Mouse (Mus musculus) kidney, adult 11 months (tissue): ENCODE results near the gene Tada2b.

Experiments used
- DNase-seq: peaks from one replicate; pipeline ENCODE4 v3.0.0; 2022

Gene Tada2b

DNA sequence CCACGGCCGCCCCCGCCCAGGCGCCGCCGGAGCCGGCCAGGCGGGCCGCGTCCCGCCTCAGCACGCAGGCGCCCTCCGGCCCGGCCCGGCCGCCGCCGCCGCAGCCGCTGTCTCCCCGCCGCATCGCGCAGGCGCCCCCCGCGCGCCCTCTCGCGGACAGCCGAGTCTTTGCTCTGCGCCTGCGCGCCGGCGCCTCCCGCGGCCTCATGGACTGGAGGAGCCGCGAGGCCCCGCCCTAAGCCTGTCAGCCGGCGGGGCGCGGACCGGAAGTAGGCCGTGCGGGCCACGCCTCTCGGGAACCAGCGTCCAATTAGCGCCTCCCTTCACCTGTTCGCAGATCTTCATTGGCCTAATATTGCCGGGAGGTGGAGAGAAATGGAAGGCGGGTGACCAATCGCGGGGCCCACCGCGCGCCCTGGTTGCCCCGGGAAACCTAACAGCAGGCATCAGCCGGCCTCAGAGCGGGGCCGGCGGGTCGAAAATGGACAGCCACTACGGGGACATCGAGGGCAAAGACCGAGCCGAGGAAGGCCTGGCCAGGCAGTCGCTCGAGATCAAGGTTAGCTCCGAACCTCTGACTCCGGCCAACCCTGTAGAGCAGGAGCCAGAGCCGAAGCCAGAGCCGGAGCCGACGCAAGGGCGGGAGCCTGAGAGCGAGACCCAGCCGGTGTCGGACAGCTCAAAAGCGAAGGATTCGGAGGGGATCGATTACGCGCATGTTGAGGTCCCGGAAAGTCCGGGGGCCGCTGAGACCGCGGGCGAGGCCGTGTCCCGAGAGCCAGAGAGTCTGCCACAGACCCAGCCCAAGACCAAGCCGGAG lies at the start of gene Tada2b, which contains the start of gene Ccdc96:
Tada2b (minus strand) TSS at position 115 of the 820 bp plus-strand sequence.
Ccdc96 (plus strand) TSS at position 418 of the 820 bp plus-strand sequence.
- DNase-seq, result peak; percentile 99

DNA sequence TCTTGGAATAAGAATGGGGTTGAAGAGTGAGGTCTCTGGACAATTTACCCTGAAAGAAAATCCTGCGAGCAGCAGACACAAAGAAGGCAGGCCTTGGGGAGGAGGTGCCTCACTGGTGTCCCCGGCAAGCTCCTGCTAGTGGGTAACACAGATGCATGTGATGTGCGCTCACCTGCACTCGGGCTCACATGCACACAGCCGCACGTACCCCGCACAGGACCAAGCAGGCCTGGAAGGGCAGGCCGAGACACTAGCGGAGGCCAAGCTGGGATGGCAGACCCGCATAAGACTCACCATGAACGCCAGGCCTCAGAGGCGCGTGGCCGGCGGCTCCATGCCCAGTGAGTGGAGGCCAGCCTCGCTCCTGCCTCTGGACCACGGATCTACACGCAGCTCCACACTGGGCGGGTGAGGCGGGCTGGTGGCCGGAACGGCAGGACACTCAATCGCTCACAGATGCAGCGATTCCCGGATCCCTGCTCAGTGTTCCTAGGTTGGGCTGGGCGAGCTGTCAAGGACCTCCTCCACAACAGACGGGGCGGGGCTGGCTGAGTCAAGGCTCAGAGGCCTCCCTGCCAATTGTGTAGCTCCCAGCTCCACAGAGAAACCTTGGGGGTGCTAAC lies 46.2 kb upstream of the Tada2b start:
- peak; percentile 94 for DNase-seq

DNA sequence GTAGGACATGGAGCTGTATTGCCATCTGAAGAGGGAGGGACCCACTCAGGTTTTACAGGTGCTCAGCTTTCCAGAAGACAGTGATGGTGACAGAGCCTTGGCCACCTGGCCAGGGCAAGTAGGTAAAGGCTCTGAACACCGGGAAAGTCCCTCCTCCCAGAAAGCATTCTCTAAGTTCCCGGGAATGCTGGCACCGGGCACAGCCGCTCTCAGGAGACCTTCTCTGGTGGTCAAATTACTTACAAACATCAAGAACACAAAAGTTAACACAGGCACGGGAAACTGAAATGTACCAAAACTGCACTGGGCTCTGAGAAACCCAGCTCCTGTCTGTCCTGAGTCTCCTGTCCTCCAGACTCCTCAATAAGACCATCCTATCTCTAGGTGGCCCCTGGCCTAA lies 45.6 kb upstream of the Tada2b start:
- DNase-seq, result no peak

DNA sequence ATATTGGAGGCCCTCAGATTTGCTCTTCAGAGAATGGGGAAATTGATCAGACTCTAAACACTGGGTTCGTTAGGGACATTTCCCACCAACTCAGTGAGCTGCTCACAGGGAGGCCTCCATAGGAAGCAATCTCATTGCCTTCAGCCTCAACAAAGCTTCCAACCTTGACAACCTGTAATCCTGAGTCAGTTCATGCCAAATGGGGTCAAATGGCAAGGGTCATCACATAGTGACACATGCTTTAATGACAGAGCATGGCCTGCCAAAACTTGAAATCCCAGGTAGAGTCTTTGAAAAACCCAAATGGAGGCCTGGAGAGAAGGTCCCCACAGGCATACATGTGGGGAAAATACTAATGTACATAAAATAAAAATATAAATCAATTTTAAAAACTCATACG lies 42.8 kb upstream of the Tada2b start:
- no peak for DNase-seq

DNA sequence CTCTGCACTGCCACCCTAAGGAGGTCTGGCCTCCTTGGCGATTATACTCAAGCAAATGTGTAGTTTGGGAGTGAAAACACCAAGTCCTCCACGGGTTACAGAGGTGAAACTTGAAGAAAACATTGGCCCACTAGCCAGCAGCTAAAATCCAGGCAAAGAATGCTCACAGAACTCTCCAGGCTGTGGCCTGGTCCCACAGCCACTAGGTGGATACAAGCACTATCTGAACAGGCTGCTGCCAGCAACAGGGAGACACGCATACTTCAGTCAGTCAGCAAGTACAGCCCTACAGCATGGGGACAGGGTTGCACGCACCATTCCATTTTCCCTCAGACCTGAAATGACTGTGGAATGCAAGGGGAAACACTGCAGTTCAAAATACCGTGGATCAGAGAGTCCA lies 42.2 kb upstream of the Tada2b start:
- no peak for DNase-seq

DNA sequence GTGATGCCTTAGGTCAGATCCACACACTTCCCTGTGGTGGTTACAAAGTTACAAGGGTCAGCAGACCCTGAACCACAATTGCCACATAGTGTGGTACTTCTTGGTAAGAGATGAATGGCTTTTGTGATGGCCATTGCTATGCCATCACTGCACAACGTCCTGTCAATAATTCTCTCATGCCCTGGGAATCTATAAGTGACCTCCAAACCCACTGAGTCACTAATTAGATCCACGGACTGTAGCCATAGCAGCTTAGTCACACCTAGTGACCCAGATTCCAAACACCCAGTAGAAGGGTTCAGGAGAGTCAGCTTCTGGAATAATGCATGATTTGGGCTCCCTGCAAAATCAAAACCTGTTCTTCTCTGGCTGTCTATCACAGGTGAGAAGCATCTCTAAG lies 41.1 kb upstream of the Tada2b start:
- no peak for DNase-seq

DNA sequence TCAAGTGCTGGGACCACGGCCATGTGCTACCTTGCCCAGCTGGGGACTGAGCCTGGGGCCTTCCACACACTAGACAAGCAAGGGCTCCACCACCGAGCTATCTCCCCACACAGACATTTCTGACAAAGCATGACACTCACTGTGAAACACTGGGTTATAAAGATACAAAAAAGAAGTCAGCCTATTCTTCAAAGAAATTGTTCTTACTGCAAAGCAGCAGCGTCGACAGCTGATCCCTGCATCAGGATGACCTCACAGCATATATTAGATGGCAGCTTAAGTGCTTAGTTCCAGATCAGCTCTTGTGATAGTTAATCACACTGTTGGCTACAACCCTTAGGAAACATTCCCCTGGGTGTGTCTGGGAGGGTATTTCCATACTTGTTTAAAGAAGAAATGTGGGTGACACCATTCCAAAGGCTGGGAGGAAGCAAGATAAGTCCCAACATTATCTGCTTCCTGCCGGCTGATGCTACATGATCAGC lies 39.2 kb upstream of the Tada2b start:
- no peak for DNase-seq

DNA sequence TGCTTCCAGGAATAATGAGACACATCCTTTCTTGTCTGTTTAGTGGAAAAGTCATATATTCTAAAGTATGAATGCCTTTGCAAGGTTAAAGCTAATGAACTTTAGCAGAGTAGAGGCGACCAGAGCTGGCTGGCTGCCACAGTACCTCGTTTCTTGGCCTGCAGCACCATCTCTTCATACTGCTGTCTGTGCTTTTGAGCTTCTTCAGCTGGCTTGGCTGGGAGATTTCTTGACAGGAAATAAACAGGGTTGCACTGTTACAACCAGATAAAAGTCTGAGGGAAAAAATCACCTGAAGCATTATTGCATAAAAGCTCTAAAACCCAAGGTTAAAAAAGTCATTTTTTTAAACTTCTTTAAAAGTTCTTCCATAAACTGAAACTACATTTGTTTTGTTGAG lies 38.7 kb upstream of the Tada2b start:
- peak; percentile 39 for DNase-seq

DNA sequence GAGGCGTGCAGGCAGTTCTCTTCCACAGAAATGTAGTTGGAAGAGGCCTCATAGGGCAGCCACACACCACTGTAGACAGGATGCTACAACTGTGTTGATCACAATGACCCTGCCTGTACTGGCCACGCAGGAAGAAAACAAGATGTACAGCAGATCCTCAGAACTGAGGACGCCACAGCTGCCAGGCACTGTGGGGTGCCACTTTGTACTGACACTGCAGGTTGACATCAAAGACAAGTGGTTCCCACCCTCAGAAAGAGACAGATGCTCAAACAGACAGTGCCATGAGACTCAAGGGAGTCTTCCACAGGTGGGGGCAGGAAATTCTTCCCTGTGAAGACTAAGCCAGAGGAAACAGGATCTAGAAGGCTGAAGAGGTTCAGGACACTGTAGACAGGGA lies 35.7 kb upstream of the Tada2b start:
- no peak for DNase-seq

DNA sequence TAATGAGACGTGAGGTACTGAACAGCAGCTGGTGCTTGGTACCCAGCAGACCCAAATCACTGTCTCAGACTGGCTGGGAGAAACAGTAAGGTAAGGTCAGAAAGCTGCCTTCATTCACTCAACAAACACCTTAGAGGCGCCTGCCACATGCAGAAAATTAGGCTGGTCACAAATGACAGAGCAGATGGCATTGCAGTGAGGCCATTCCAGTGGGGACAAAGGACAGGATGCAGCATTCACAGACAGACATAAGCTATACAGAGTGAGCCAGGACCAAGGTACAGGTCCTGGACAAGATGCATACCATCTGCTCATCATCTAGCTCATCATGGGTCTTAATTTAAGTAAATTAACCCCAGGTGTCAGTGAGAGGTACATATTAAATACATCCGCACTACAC lies 33.5 kb upstream of the Tada2b start:
- no peak for DNase-seq

DNA sequence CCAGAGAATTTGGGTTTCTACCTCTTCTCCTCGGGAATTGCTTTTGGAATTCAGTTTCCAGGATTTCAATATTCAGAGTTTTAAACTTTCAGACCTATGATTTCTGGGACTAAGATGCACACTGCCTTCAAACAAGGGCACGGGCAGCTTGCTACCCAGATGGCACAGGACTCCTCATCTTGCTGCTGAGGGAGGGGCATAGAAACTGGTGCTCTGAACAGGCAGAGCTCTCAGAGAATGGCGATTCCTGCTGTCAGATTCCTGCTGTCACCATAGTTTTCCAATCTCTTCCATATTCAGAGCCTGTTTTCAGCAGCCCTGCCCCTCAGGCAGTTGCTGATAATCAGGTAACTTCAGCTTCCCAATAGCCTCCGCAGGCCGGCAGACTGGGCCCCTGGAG lies 31.5 kb upstream of the Tada2b start:
- DNase-seq, result no peak

DNA sequence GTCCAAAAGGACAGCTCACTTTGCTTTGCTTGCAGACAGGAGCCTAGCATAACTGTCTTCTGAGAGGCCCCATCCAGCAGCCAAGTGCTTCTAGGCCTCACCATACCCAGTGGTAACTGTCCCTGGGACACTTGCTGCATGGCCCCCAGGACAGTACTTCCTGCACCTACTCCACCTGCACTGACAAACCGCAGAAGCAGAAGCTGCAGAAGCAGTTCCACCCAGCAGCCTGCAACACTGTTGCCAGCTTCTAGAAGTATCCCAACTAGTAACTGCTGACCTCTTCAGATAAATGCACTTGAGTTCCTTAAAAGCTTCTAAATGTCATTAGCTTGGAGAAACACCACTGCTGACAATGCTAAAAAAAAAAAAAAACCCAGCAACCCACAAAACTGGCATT lies 31.0 kb upstream of the Tada2b start:
- DNase-seq, result no peak

DNA sequence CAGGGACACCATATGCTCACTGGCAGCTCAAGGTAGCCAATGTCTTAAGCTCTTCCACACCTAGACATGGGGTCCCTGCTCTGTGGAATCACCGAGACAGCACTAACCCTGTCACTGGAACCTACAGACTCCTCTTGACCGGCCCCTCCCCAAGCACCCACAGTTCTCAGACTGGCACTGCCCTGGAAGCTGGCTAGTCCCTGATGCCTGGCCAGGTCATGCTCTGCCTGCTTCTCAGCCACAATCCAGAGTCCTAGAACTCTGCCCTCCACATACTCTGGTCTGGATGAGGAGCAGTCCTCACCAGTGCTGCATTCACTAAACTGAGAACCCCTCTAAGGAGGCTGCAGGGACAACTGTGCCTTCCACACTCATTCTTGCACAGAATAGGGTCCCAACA lies 26.9 kb upstream of the Tada2b start:
- DNase-seq, result no peak

DNA sequence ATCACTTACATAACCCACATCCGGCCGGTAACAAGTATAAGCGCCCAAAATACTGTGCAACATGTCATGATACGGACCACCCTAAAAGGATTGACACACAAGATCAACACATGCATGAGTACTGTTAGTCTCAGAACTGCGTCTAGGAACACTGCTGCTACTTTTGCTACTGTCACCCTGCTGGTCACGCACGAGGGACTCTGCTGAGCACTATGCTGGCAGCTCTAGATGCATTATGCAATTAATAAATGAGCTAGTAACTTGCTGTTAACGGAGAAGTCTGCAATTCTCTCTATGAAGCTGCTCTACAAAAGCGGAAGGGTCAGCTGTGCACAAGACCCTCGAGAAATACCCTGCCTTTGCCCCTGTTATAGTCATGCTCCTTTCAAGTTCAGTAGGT lies 24.3 kb upstream of the Tada2b start:
- peak; percentile 35 for DNase-seq

DNA sequence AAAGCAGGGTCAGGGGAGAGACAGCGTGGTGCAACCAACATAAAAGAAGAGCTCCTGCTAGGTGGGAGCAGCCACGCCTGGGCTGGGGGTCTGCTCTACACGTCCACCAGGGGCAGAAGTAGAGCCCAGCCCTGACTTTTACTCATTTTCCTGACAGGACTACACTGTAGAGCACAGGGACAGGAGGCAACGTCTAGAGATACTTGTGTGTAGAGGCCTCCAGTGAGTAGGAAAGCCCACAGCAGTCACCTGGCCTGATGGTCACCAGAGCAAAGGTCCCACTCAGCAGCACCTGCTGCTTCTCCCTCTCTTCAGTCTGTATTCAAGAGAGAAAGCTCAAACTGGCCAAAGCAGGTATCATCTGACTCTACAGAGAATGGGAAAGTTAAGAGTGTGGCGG lies 21.6 kb upstream of the Tada2b start:
- DNase-seq, result no peak

DNA sequence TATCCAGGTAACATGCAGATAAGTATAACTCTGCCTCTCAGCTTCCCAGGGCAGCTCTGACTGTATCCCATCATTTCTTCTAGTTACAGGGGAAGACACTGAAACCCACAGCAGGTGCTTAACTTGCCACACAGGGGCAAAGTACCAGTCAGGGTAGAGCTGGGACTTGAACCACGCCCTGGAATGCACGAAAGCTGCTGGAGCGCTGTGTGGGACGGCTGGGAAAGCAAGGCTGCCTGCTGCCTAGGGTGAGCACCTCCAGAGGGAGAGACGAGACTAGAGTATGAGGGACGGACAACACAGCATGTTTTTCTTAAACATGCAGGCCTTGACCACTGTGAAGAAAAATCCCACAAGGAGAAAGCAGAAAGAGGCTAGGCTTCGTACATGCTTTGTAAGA lies 21.1 kb upstream of the Tada2b start:
- DNase-seq, result no peak

DNA sequence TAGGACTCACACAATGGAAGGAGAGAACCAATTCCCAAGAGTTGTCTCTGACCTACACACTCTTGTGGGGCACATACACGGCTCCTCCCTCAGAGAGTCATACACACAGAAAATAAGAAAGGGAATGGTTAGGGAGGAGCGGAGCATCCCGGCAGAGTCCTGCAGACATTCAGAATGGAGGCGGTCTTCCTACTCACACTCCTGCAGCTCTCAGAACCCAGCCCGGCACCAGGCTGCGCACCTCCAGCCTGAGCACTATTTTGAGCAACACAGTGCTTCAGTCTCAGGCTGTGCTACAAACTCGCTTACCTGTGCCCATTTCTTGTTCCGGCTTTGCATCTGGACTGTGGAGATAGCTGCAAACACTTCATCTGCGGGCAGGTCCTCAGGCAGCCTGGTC lies 10.6 kb upstream of the Tada2b start:
- DNase-seq, result no peak

DNA sequence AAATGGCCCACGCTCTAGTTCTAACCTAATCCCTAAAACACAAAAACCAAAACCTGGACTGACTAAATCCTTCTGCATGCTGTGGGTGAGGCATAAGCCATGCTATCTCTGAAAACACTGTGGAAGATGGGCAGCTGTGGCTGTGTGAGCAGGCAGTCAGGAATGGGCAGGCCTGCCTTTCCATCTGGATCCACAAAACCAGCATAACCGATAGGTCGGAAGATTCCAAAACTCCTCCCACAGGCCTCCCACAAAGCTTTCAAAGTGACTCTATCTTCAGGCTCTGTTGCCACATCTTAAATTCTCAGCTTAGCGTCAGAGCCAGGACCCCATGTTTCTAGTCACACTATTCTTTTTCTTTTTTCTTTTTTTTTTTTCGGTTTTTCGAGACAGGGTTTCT lies 9.8 kb upstream of the Tada2b start:
- DNase-seq, result no peak

DNA sequence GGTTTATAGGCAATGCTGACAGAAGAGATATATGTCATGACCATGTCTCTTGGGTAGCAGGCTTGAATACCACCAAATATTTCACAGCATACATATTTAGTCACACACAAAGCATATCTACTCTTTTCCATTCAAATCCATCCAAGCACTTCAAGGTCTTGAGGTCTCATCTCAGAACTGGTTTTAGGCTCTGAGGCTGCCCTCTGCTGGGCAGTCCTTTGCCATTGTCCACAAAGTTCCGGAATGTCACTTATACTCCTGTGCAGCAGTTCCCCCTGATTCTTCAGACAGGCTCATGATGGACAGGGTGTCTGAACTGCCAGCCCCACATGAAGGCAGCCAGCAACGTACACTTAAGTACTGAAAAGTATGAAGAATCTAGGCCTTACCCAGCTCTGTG lies 5.1 kb upstream of the Tada2b start:
- peak; percentile 49 for DNase-seq

DNA sequence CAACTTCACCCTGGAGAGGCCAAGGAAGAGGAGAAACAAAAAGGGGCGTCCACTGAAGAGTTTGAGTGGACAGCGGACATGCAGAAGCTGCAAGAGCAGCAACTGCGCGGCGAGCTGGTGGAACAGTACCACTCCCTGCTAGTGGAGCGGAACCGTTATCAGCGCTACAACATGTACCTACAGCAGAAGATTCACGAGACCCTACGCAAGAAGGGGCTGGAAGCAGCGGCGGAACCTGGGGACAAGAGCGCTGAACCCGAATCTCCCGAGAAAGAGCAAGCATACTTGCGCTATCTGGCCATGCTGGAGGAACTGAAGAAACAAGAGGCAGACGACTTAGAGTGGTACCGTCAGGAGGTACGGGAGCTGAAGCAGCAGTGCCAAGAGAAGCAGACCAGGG lies 1.2 kb upstream of the Tada2b start:
- DNase-seq, result no peak

DNA sequence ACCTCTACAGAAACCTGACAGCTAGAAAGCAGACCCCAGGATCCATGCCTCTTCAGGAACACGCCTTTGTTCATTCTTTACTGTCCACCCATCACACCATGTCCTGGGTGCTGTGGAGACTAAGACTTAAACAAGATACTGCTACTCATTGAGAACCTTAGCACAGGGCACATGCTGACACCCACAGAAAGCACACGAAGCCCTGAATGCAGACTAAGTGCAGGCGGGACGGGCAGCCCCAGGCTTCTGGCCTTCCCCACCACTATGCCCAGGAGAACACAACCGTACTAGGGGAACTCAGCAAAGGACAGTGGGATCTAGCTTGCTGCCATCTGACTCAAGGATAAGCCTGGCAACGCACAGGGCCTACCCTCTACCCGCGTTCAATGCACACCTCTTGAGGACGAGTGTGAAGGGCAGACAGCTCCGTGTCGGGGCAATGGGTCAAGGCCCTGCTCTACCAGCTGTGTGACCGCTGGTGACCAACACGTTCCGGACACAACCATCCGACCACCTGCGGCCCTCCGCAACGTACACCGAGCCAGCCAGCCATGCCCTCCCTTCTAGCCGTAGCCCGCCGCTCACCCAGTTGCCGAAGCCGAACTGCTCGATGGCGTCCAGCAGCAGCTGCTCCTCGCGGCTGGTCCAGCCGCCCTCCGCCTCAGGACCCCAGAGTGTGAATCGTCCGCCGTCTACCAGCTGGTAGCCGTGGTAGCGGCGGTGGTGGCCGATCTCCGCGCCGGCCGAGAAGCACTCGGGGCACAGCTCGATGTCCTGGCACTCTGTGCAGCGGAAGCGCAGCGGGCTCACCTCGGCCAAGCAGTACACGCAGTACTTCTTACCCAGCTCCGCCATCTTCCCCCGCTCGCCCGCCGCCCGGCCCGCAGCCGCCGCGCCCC lies 633 bp downstream of the Tada2b start:
- DNase-seq, result no peak

DNA sequence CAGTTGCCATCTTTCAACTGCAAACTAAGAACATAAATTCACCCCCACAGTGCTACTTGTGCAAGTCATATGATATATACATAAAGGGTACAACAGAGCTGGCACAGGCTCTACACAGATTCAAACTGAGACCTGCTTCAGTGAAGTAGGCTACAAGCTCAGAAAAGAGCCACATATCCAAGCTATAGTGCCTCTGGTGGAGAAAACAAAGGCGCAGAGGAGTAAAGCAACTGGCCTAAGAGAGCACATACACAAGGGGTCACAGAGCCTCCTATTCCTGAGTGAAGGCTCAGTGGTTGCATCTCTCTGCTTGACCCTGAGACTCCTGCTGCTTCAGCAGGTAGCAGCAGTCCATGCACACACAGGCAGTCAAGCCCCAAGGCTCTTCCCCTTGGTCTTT lies 3.0 kb downstream of the Tada2b start:
- DNase-seq, result no peak

DNA sequence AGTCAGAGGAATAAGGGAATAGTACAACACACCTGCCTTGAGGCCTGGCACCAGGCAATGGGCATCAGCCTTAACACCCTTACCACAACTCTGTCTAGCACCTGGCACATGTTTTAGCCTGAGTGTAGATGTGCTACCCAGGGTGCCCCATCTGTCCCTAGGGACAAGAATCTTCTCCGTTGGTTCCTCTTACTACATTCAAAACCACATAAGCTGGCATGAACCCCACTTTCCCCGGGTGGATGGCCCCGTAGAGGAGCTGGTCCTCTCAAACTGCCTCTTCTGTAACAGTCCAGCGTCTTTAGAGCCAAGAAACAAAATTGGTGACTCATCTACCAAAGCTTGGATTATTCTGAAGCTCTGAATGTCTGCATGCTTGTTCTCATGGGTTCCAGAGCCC lies 3.7 kb downstream of the Tada2b start:
- DNase-seq, result no peak

DNA sequence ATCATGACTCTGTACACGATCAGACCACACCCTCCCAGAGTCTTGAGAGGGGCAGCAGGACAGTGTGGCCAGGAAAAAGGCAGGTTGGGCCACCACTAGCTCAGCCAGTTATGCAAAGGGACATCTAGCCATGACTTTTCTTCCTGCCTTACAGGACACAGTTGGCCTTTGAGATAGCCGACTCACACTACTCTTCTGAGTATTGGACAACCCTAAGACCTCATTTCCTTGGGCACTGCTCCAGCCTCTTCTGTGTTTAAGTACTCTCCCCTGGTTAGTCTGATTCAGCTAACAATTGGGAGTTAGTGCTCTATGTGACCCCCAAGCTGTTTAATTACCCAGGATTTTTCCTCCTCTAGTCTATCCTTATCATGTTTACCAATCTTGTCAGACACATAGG lies 4.3 kb downstream of the Tada2b start:
- DNase-seq, result no peak
